Mouse (Mus musculus): Measurements from ENCODE around the gene Mettl7b. TPM values are rescaled to one million over a fixed set of nuclear protein-coding genes. Genes with fewer than 3 reads are reported as not detected.

Gene Mettl7b
- polyA plus RNA-seq, 1 experiment = 3.7 TPM

- Histone ChIP-seq H3K4me3 (replicated peaks; ENCODE audit: control insufficient read depth, low read depth, low read length) (no peak overlapping the region), H3K4me1 (ENCODE audit: control insufficient read depth, insufficient read depth, low read length) (peaks cover 1% of the 10 kb centered on the region; the same call in 1 of the 2 replicates), H3K27ac (ENCODE audit: control insufficient read depth, insufficient read depth, low read depth, low read length, poor library complexity) (no peak overlapping the region)
- TF ChIP-seq CTCF (IDR thresholded peaks at IDR 0.05; ENCODE audit: control insufficient read depth, insufficient read depth, low read length) = no peak
- TF ChIP-seq POLR2A (IDR thresholded peaks at IDR 0.05; ENCODE audit: borderline replicate concordance, control insufficient read depth, low read depth, low read length) = no peak
- 81% methylated on average over 6 of the region's 6 CpGs for WGBS
Measured at GRCm38 (mm10) chr10:128919203-128919631, 41.6 kb downstream of the Mettl7b start.

DNA sequence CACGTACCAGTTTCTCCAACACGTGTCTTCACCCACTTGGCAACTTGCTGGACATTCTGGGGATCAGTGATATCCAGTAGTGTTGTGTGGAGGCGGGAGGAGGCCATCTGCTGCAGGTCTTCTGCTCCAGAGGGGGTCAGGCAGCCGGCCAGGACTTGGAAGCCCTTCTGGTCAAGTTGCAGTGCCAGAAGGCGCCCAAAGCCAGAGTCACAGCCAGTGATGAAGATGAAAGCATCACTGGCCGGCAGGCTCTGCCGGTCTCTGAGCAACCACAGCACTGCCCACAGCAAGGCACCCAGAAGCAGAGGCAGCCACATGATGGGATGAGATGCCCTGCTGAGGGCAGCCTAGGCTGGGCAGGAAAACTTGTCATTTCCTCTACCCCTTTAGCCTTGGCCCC is 42.5 kb downstream of the Mettl7b start:
- WGBS = 80% methylated on average over 7 of the region's 7 CpGs
- H3K27ac ChIP-seq (ENCODE audit: control insufficient read depth, insufficient read depth, low read depth, low read length, poor library complexity) = no peak overlapping the region
- TF ChIP-seq POLR2A (IDR thresholded peaks at IDR 0.05; ENCODE audit: borderline replicate concordance, control insufficient read depth, low read depth, low read length) (no peak), CTCF (IDR thresholded peaks at IDR 0.05; ENCODE audit: control insufficient read depth, insufficient read depth, low read length) (no peak)
- H3K4me1 ChIP-seq (ENCODE audit: control insufficient read depth, insufficient read depth, low read length) = no peaks in the 10 kb centered on the region; the same call in 1 of the 2 replicates
- no peak overlapping the region for H3K4me3 ChIP-seq (replicated peaks; ENCODE audit: control insufficient read depth, low read depth, low read length)

- H3K27ac ChIP-seq (ENCODE audit: control insufficient read depth, insufficient read depth, low read depth, low read length, poor library complexity) = no peak overlapping the region
- no peaks in the 10 kb centered on the region; the same call in 1 of the 2 replicates for H3K4me1 ChIP-seq (ENCODE audit: control insufficient read depth, insufficient read depth, low read length)
- H3K4me3 ChIP-seq (replicated peaks; ENCODE audit: control insufficient read depth, low read depth, low read length) = no peak overlapping the region
- whole genome bisulfite sequencing = 83% methylated on average over 6 of the region's 6 CpGs
- TF ChIP-seq CTCF (IDR thresholded peaks at IDR 0.05; ENCODE audit: control insufficient read depth, insufficient read depth, low read length) = no peak
- TF ChIP-seq POLR2A (IDR thresholded peaks at IDR 0.05; ENCODE audit: borderline replicate concordance, control insufficient read depth, low read depth, low read length) = no peak
Measured at GRCm38 (mm10) chr10:128917400-128917799, 43.4 kb downstream of the Mettl7b start.

- TF ChIP-seq CTCF (IDR thresholded peaks at IDR 0.05; ENCODE audit: control insufficient read depth, insufficient read depth, low read length) = no peak
- no peak for TF ChIP-seq POLR2A (IDR thresholded peaks at IDR 0.05; ENCODE audit: borderline replicate concordance, control insufficient read depth, low read depth, low read length)
- Histone ChIP-seq H3K4me3 (replicated peaks; ENCODE audit: control insufficient read depth, low read depth, low read length) (no peak overlapping the region), H3K4me1 (ENCODE audit: control insufficient read depth, insufficient read depth, low read length) (no peaks in the 10 kb centered on the region), H3K27ac (ENCODE audit: control insufficient read depth, insufficient read depth, low read depth, low read length, poor library complexity) (no peak overlapping the region)
- WGBS = 87% methylated on average over 3 of the region's 3 CpGs
Measured at GRCm38 (mm10) chr10:128916665-128917064, 44.1 kb downstream of the Mettl7b start.

DNA sequence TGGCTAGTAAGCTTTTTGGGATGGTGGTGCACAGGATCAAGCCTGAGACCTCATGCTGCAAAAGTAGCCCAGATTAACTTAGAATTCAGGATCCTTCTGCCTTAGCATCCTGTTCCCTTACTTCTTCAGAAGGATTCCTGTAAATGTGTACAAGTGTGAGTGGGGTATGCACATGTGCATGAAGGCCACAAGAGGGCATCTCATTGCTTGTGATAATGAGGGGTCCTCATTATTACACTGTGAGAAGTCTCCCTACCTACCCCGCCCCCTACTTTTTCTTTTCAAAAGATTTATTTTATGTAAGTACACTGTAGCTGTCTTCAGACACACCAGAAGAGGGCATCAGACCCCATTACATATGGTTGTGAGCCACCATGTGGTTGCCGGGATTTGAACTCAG is 45.2 kb downstream of the Mettl7b start:
- WGBS = 76% methylated on average over 2 of the region's 2 CpGs
- H3K4me1 ChIP-seq (ENCODE audit: control insufficient read depth, insufficient read depth, low read length) = peaks cover 3% of the 10 kb centered on the region; the same call in 1 of the 2 replicates

GRCm38 (mm10) chr10:128913696-128914095 is 47.1 kb downstream of the Mettl7b start:
- H3K4me1 ChIP-seq (ENCODE audit: control insufficient read depth, insufficient read depth, low read length) = peaks cover 3% of the 10 kb centered on the region; the same call in 1 of the 2 replicates
- 89% methylated on average over 12 of the region's 12 CpGs for WGBS
- H3K27ac ChIP-seq (ENCODE audit: control insufficient read depth, insufficient read depth, low read depth, low read length, poor library complexity) = no peak overlapping the region
- H3K4me3 ChIP-seq (replicated peaks; ENCODE audit: control insufficient read depth, low read depth, low read length) = no peak overlapping the region
- TF ChIP-seq CTCF (IDR thresholded peaks at IDR 0.05; ENCODE audit: control insufficient read depth, insufficient read depth, low read length) (no peak), POLR2A (IDR thresholded peaks at IDR 0.05; ENCODE audit: borderline replicate concordance, control insufficient read depth, low read depth, low read length) (no peak)

More for the DNA sequence above, 45.2 kb downstream of the Mettl7b start:
- Histone ChIP-seq H3K27ac (ENCODE audit: control insufficient read depth, insufficient read depth, low read depth, low read length, poor library complexity) (no peak overlapping the region), H3K4me3 (replicated peaks; ENCODE audit: control insufficient read depth, low read depth, low read length) (no peak overlapping the region)
- no peak for TF ChIP-seq POLR2A (IDR thresholded peaks at IDR 0.05; ENCODE audit: borderline replicate concordance, control insufficient read depth, low read depth, low read length)
- no peak for TF ChIP-seq CTCF (IDR thresholded peaks at IDR 0.05; ENCODE audit: control insufficient read depth, insufficient read depth, low read length)

DNA sequence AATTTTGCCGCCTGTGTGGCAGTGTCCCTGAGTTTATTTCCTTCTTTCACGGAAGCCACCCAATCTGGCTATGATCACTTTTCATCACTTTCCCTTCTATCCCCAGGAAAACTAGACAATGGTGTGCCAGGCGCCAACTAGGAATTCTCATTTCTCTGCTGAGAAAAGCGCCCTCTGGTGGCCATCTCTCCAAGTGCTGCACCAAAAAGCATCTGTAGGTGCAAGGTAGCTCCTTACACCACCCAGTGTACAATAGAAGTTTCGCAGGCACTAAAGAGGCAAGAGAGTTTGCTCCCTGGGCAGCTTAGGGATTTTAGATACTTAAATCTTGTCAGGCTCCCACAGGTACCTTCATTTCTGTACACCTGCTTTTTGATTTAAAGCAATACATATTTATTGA is 47.6 kb downstream of the Mettl7b start:
- Histone ChIP-seq H3K4me1 (ENCODE audit: control insufficient read depth, insufficient read depth, low read length) (peaks cover 3% of the 10 kb centered on the region; the same call in 1 of the 2 replicates), H3K27ac (ENCODE audit: control insufficient read depth, insufficient read depth, low read depth, low read length, poor library complexity) (no peak overlapping the region), H3K4me3 (replicated peaks; ENCODE audit: control insufficient read depth, low read depth, low read length) (no peak overlapping the region)
- TF ChIP-seq POLR2A (IDR thresholded peaks at IDR 0.05; ENCODE audit: borderline replicate concordance, control insufficient read depth, low read depth, low read length) (no peak), CTCF (IDR thresholded peaks at IDR 0.05; ENCODE audit: control insufficient read depth, insufficient read depth, low read length) (peak; percentile 93)
- 19% methylated on average over 5 of the region's 5 CpGs for WGBS

- TF ChIP-seq POLR2A (IDR thresholded peaks at IDR 0.05; ENCODE audit: borderline replicate concordance, control insufficient read depth, low read depth, low read length) = no peak
- TF ChIP-seq CTCF (IDR thresholded peaks at IDR 0.05; ENCODE audit: control insufficient read depth, insufficient read depth, low read length) = no peak
- 76% methylated on average over 4 of the region's 4 CpGs for WGBS
- Histone ChIP-seq H3K4me3 (replicated peaks; ENCODE audit: control insufficient read depth, low read depth, low read length) (no peak overlapping the region), H3K4me1 (ENCODE audit: control insufficient read depth, insufficient read depth, low read length) (peaks cover 3% of the 10 kb centered on the region; the same call in 1 of the 2 replicates), H3K27ac (ENCODE audit: control insufficient read depth, insufficient read depth, low read depth, low read length, poor library complexity) (no peak overlapping the region)
Measured at GRCm38 (mm10) chr10:128912791-128913190, 48.0 kb downstream of the Mettl7b start.

DNA sequence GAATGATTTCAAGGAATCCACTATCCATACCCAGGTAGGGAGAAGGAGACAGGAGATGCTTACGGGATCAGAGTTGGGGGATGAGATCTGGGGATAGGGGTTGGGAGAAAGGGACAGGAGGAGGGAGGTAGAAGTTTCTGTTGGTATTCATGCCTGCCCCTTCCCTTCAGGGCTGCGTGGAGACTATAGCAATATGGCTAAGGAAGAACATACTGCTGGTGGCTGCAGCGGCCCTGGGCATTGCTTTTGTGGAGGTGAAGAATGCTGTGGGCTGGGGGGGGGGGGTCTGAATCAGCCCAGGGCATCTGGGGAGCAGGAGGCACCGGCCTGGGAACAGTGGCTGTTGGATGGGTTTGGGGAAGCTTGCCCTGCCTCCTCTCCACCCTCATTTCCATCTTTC is 48.5 kb downstream of the Mettl7b start:
- no peak overlapping the region for H3K27ac ChIP-seq (ENCODE audit: control insufficient read depth, insufficient read depth, low read depth, low read length, poor library complexity)
- peaks cover 3% of the 10 kb centered on the region; the same call in 1 of the 2 replicates for H3K4me1 ChIP-seq (ENCODE audit: control insufficient read depth, insufficient read depth, low read length)
- no peak overlapping the region for H3K4me3 ChIP-seq (replicated peaks; ENCODE audit: control insufficient read depth, low read depth, low read length)
- TF ChIP-seq POLR2A (IDR thresholded peaks at IDR 0.05; ENCODE audit: borderline replicate concordance, control insufficient read depth, low read depth, low read length) (no peak), CTCF (IDR thresholded peaks at IDR 0.05; ENCODE audit: control insufficient read depth, insufficient read depth, low read length) (no peak)
- WGBS = 88% methylated on average over 4 of the region's 4 CpGs

Data from bone marrow, adult 2 months (tissue).